9 mouse cellular contexts compared by ENCODE assay signal in the genomic region with DNA sequence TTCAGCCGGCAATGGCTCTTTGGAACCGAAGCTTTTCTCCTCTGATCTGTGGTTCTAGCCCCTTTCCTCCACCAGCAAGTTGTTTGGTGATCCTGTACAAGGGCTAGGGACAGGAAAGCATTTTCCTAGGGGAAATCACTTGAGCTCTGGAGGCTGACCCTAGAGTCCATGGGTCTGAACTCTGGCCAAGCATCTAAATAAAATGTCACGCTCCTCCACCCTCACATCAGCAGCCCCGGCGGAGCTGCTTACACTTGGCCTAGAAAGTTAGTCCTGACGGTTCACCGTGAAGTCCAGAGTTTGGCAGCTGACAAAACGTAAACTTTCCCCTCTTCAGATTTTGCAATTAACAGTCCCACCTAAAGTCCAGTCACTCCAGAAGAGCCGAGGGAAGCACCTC.
DNase-seq lines count a peak whose midpoint lies in the region; ATAC-seq and TF ChIP-seq lines count a peak whose summit lies in the region.
"Had no signal": no experiment of that assay in that cellular context is flagged by ENCODE, and none has a peak within 500 bp of the region (broad histone marks: within the 10 kb centered on the region; RNA-seq: fewer than 3 reads in every experiment).

No protein-coding gene starts in this region.

- H3K9me3 ChIP-seq in heart, embryonic 10.5 days, result peaks cover 3% of the 10 kb centered on the region; the same call in 1 of the 2 replicates
- H3K9me3 ChIP-seq in lung, postnatal 0 days (ENCODE audit: low read length), result no peaks in the 10 kb centered on the region
- H3K9me3 ChIP-seq: neural tube, embryonic 13.5 days had no signal

- H3K4me3 ChIP-seq in heart, adult 2 months, result no peak overlapping the region
- no peak overlapping the region for H3K4me3 ChIP-seq in heart, embryonic 10.5 days
- H3K4me3 ChIP-seq in kidney, adult 2 months (ENCODE audit: insufficient read depth, low read depth, low read length), result no peak overlapping the region
- no peak overlapping the region for H3K4me3 ChIP-seq in lung, postnatal 0 days (ENCODE audit: low read depth, low read length)
- H3K4me3 ChIP-seq: neural tube, embryonic 13.5 days had no signal

- H3K4me1 ChIP-seq in heart, adult 2 months (ENCODE audit: control insufficient read depth, insufficient read depth, low read length), result peaks cover 16% of the 10 kb centered on the region
- peaks cover 6% of the 10 kb centered on the region; the same call in 1 of the 2 replicates for H3K4me1 ChIP-seq in heart, embryonic 10.5 days
- H3K4me1 ChIP-seq in kidney, adult 2 months (ENCODE audit: control insufficient read depth, insufficient read depth, low read length), result peaks cover 32% of the 10 kb centered on the region
- H3K4me1 ChIP-seq in lung, postnatal 0 days (ENCODE audit: insufficient read depth, low read depth, low read length), result peaks cover 6% of the 10 kb centered on the region

- peak; percentile 41 to 61 for DNase-seq in heart, adult 2 months
- DNase-seq in heart, embryonic 10.5 days (ENCODE audit: low spot score), result no peak
- peak; percentile 57 for DNase-seq in heart, adult 8-10 months (ENCODE audit: low spot score)
- peak; percentile 89 for DNase-seq in kidney, adult 2 months
- peak; percentile 55 for DNase-seq in lung, postnatal 0 days (ENCODE audit: low spot score)
- no peak for DNase-seq in T-cell, adult 2 months (ENCODE audit: low spot score)
- no peak for DNase-seq in embryo, embryonic 9.5 days (ENCODE audit: extremely low spot score)
- no peak for DNase-seq in urinary bladder, adult 2 months (ENCODE audit: low spot score)

- TF ChIP-seq CTCF in heart, adult 2 months (IDR thresholded peaks at IDR 0.05), result no peak
- TF ChIP-seq CTCF in kidney, adult 2 months (conservative IDR thresholded peaks at IDR 0.05; ENCODE audit: insufficient read depth, insufficient read length, low read depth, low read length), result no peak
- no peak for TF ChIP-seq CTCF in lung, postnatal 0 days (IDR thresholded peaks at IDR 0.05)

- no peak for ATAC-seq in lung, postnatal 0 days

- 0 out of 2 replicates have a peak, but pooled peaks cover 2% of the 10 kb centered on the region for H3K36me3 ChIP-seq in heart, adult 2 months (ENCODE audit: control insufficient read depth, insufficient read depth, low read length)
- no peaks in the 10 kb centered on the region for H3K36me3 ChIP-seq in heart, embryonic 10.5 days
- H3K36me3 ChIP-seq in kidney, adult 2 months (ENCODE audit: control insufficient read depth, insufficient read depth, low read length), result no peaks in the 10 kb centered on the region
- no peaks in the 10 kb centered on the region for H3K36me3 ChIP-seq in lung, postnatal 0 days (ENCODE audit: insufficient read depth, low read length)

- H3K79me2 ChIP-seq in heart, adult 2 months (replicated peaks; ENCODE audit: control insufficient read depth, insufficient read depth, low read length), result peaks cover 2% of the 10 kb centered on the region

- H3K27ac ChIP-seq in heart, adult 2 months, result peak overlapping the region; percentile 55
- no peak overlapping the region for H3K27ac ChIP-seq in heart, embryonic 10.5 days
- peak overlapping the region; percentile 76 for H3K27ac ChIP-seq in kidney, adult 2 months (ENCODE audit: insufficient read depth, low read depth, low read length)
- H3K27ac ChIP-seq in lung, postnatal 0 days (ENCODE audit: low read length), result peak overlapping the region; percentile 38
- H3K27ac ChIP-seq: neural tube, embryonic 13.5 days had no signal

- peak overlapping the region; percentile 16; the same call in 1 of the 2 replicates for H3K9ac ChIP-seq in heart, adult 2 months (ENCODE audit: low read depth, low read length)
- H3K9ac ChIP-seq in lung, postnatal 0 days (replicated peaks; ENCODE audit: low read depth), result 0 out of 2 replicates have a peak overlapping the region, but pooled peaks have one; percentile 5
- H3K9ac ChIP-seq: neural tube, embryonic 13.5 days had no signal

- intact Hi-C loops in heart, adult 2 months (cut with DNase I), result loop anchor here (2.0 to 10.0 kb wide), 3 partner anchors 25 to 165 kb away; no protein-coding TSS in a partner anchor

- no peak overlapping the region for H3K4me2 ChIP-seq in lung, postnatal 0 days (replicated peaks; ENCODE audit: low read depth, low read length)
- H3K4me2 ChIP-seq: neural tube, embryonic 13.5 days had no signal

- 0 out of 2 replicates have a peak, but pooled peaks have one; percentile 11 for TF ChIP-seq EP300 in heart, adult 2 months (IDR thresholded peaks at IDR 0.05; ENCODE audit: insufficient read depth, low read depth, low read length)
- no peak for TF ChIP-seq EP300 in lung, postnatal 0 days (IDR thresholded peaks at IDR 0.05)

- TF ChIP-seq POLR2A in heart, adult 2 months (IDR thresholded peaks at IDR 0.05; ENCODE audit: insufficient read depth, low read depth, low read length), result peak; percentile 40; the same call in 1 of the 2 replicates
- TF ChIP-seq POLR2A in kidney, adult 2 months (IDR thresholded peaks at IDR 0.05; ENCODE audit: low read depth, low read length), result no peak

- no peaks in the 10 kb centered on the region for H3K27me3 ChIP-seq in heart, adult 2 months (ENCODE audit: control insufficient read depth, insufficient read depth, low read length)
- H3K27me3 ChIP-seq in heart, embryonic 10.5 days (ENCODE audit: insufficient read depth, poor library complexity, severe bottlenecking), result no peaks in the 10 kb centered on the region
- no peaks in the 10 kb centered on the region for H3K27me3 ChIP-seq in kidney, adult 2 months (replicated peaks; ENCODE audit: control insufficient read depth, insufficient read depth, low read length)
- H3K27me3 ChIP-seq in lung, postnatal 0 days (replicated peaks; ENCODE audit: insufficient read depth, low read length), result no peaks in the 10 kb centered on the region
- H3K27me3 ChIP-seq: neural tube, embryonic 13.5 days had no signal

- 17% methylated on average over 9 of the region's 9 CpGs for WGBS in heart, adult 2 months
- 86% methylated on average over 9 of the region's 9 CpGs for WGBS in heart, embryonic 10.5 days
- WGBS in kidney, adult 2 months, result 14% methylated on average over 9 of the region's 9 CpGs
- 40% methylated on average over 9 of the region's 9 CpGs for WGBS in lung, postnatal 0 days

Comparison
In these comparisons a context has a peak if more than half of its experiments do, and no peak if none do; other contexts are left out.
1. DNase-seq: peak in heart, adult 2 months (2 of 2), heart, adult 8-10 months (single experiment), kidney, adult 2 months (single experiment) and lung, postnatal 0 days (single experiment); none in heart, embryonic 10.5 days (single experiment), T-cell, adult 2 months (single experiment), embryo, embryonic 9.5 days (single experiment) and urinary bladder, adult 2 months (single experiment).